Mouse (Mus musculus): Measurements from ENCODE around the gene Caprin1. TPM values are rescaled to one million over a fixed set of nuclear protein-coding genes. Genes with fewer than 3 reads are reported as not detected.

The Caprin1 gene
- polyA plus RNA-seq, 1 experiment from 2014 or later = 508 TPM

Small RNA genes within 50 kb of the gene (microRNA-seq; reads per million reads assigned to microRNA genes)
- gene Gm22757 (not detected), gene Gm22761 (not detected)

Other genes with a start within 250 kb of the Caprin1 start
- gene Abtb2, start 231.3 kb downstream of the Caprin1 start, polyA plus RNA-seq (2016; fragmentation: Nextera tagmentation; extraction: Ambion mirVana) = 11.5 and 14.9 TPM in 2 replicates
- 31.2 and 33.6 TPM in 2 replicates for gene Nat10, start 36.4 kb downstream of the Caprin1 start, polyA plus RNA-seq (2016; fragmentation: Nextera tagmentation; extraction: Ambion mirVana)
- gene Lmo2, start 160.3 kb upstream of the Caprin1 start, polyA plus RNA-seq (2016; fragmentation: Nextera tagmentation; extraction: Ambion mirVana) = 18.7 and 19.3 TPM in 2 replicates
- 47.4 and 49.9 TPM in 2 replicates for gene Fbxo3, start 230.1 kb upstream of the Caprin1 start, polyA plus RNA-seq (2016; fragmentation: Nextera tagmentation; extraction: Ambion mirVana)
- gene 4931422A03Rik, start 230.7 kb upstream of the Caprin1 start, polyA plus RNA-seq (2016; fragmentation: Nextera tagmentation; extraction: Ambion mirVana) = 1.1 and 1.6 TPM in 2 replicates